Mouse (Mus musculus) MEL-GATA-1-ER (cell line): Measurements from ENCODE around the gene Plin3.

Experiments used
- DNase-seq: peaks from one replicate; pipeline ENCODE4 v3.0.0-alpha.2; 2012; ENCODE audit warnings: low read depth; ENCODE audit errors: extremely low read depth

Plin3 gene

DNA sequence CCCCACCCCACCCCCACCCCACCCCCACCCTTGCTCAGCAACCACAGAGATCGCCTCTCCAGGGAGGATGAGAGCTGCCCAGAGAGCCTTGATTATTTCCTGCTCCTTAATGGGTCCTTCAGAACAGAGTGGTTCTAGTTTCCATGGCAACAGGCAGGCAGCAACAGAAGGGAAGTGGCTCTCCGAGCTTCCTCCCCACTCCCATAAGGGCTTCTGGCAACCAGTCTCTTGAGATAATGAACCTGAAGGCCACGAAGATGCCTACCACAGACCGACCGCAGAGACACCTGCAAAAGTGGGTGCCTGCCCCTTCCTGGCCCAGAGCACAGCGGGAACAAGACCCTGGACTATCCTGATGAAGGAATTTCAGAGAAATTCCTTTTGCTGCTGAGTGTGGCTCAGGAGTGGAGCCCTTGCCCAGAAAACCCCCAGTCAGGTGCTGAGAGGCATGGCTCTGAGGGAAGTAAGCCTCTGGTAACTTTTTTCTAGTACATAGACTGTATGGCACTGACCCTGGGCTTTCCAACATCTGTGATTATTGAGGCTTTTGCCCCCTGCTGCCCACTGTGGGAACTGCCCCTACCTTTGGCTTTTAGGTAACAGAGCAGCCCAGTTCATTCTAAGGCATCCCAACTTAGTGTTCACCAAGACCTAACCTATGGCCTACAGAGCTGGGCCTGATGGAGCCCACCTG lies 41.4 kb downstream of the Plin3 start:
- DNase-seq: peak; percentile 68

DNA sequence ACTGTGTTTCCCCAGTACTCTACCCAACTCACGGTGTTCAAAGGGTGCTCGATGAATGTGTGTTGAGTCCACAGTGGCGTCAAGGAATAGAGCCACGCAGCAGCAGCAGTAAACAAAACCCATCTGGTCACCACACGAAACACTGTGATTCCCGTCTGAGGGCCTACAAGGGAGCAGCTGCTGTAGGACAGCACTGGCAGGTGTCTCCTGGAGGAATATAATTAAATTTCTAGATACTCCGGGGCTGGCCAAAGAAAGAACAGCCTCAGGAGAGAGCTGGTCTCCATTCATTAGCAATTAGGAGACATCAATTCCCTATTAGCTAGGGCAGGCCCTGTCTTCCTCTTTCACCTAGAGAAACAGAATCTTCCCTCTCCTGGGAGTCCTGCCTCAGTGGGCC lies 47.1 kb downstream of the Plin3 start:
- DNase-seq: no peak

DNA sequence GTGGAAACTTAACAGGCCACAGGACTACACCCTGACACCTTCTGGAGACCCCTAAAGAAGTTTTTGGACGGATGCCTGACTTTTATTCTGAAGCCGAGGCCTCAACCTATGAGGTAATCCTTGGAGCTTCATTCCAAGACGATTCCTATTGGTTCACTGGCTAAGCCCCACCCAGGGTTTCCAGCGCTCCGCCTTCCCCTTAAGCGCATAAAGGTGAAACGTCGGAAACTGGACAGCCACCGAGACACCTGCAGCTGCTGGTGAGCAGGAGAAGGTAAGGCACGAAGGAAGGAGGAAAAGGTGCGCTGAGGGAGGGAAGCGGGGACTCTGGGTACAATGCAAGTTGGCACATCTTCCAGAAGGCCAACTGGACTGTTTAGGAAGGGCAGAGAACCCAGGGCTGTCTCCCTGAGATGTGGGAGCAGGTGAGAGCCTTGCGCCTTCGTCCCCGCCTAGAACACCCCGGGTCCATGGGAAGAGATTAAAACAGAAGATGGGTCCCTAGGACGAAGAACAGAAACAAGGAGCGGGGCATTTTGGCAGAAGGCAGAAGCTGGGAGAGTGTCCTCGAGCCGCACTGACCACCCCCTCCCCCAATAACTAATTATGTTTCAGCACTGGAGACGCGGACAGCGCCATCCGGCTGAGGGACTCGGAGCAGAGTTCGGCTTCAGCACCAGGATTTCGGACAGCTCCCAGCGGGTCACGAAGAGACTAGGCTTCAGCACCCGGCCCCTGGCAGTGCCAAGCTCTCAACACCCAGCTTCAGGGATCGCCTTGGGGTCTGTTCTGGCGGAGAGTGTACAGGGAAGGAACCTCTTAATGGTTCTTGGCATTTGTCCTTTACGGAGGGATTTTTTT lies 50.9 kb downstream of the Plin3 start:
- peak; percentile 56 for DNase-seq

DNA sequence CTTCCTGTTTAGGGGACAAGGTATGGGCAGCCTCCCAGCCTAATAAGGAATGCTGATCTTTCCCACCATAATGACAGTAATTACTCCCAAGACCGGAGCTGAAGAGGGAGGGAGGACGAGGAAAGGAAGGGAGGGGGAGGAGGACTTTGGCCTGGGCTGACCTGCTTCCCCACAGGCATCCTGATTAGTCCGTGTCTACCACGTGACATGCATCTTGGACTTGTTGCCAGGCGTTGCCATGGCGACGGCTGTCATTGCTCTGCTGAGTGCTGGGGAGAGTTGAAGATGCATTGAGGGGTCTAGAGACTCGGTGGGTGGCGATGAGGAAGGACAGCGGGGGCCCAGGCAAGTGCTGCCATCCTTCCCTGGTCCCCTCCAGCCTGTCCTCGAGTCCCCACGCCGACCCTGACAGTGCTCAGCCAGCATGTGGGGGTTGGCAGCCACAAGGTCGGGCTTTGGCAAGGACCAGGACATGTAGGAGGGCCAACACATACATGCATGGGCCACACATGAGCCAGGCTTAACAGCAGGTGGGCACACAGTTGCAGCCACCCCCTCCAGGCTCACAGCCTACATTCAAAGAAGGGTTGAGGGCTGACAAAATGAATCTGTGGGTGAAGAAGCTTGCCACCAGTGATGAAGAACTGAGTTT lies 58.7 kb downstream of the Plin3 start:
- no peak for DNase-seq

DNA sequence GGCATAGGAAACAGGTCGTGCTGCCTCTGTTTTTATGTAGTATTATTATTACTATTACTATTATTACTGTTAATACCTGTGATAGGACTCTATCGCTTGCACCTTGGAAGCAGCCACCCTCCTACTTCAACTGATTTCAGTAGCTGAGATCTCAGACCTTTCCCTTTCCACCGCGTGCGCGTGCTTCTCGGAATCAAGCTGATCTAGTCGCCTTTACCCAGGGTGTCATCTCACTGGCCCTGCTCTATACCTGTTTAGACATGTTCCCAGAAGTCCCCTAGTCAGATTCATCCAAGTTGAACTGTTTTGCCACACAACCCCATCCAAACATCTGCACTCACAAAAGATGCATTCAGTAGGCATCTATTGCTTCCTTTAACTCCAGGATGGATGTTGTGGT lies 59.3 kb downstream of the Plin3 start:
- no peak for DNase-seq

DNA sequence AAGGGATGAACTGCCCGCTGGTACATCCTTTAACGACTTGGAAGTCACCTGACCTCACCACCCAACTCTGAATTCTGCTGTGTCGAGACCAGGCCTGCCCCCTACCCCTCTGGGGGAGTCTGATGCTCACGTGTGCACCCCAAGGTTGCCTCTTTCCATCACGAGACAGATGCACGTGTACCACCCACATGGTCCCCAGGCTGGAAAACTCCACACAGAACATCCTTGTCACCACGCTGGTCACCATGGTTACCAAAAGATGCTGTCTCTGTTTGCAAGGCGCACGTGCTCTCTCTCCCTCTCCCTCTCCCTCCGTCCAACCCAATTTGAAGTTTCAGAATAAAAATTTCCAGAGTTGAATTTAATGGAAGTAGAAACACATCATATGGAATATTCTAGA lies 62.7 kb downstream of the Plin3 start:
- no peak for DNase-seq
